13 mouse cellular contexts compared by ENCODE assay signal in the genomic region with DNA sequence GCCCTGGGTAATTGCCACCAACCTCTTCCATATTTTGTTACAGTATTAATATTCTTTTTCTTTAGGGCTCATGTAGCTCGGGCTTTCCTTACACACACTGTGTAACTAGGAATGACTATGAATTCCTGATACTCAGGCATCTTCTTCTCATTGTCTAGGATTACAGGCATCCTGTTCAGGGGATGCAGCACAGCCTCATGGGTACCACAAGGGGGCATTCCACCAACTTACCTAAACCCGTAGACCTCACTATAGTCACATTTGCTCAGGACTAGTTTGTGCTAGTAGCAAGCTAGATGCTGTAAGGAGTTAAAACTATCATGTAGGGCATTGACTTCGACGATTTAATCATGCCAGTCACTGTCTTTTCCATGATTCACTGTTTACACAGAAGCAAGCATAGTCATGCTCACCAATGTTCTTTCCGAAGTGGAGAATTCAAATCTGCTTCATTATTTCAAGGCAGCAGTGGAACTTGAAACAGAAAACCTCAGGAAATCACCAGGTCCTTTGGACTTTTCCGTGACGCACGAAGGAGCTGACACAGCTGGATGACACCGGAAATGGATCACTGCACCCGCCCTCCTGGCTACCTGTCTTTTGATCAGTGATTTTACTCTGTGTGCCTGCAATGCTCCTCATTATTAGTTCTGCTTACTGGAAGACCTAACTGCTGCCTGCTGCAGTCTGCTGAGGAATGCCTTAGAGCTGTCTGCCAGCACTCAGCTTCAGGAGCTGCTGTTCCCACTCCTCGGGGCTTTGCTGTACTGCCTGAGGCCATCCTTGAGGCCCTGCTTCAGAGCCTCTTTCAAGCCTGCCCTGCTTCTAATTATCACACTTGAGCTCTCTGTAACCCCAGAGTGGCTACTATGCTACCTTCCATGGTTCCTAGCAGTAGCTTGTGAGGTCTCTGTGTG.
DNase-seq lines count a peak whose midpoint lies in the region; ATAC-seq and TF ChIP-seq lines count a peak whose summit lies in the region.
"Had no signal": no experiment of that assay in that cellular context is flagged by ENCODE, and none has a peak within 500 bp of the region (broad histone marks: within the 10 kb centered on the region; RNA-seq: fewer than 3 reads in every experiment).

No protein-coding gene starts in this region.

- no peaks in the 10 kb centered on the region for H3K36me3 ChIP-seq in forebrain, postnatal 0 days (ENCODE audit: insufficient read depth)
- H3K36me3 ChIP-seq in forebrain, embryonic 11.5 days (ENCODE audit: control insufficient read depth, insufficient read depth, low read length): no peaks in the 10 kb centered on the region
- H3K36me3 ChIP-seq: embryonic facial prominence, embryonic 12.5 days; heart, embryonic 12.5 days had no signal

- H3K27ac ChIP-seq in forebrain, postnatal 0 days (ENCODE audit: low read depth, low read length): no peak overlapping the region
- H3K27ac ChIP-seq in forebrain, embryonic 11.5 days (ENCODE audit: low read depth, low read length): no peak overlapping the region
- H3K27ac ChIP-seq: embryonic facial prominence, embryonic 12.5 days had no signal

- no peak overlapping the region for H3K4me2 ChIP-seq in forebrain, postnatal 0 days (ENCODE audit: low read depth)
- H3K4me2 ChIP-seq in forebrain, embryonic 11.5 days (ENCODE audit: low read depth, low read length, severe bottlenecking): no peak overlapping the region
- H3K4me2 ChIP-seq: embryonic facial prominence, embryonic 12.5 days; heart, embryonic 12.5 days had no signal

- no peaks in the 10 kb centered on the region for H3K27me3 ChIP-seq in forebrain, postnatal 0 days (ENCODE audit: insufficient read depth, low read length)
- no peaks in the 10 kb centered on the region for H3K27me3 ChIP-seq in forebrain, embryonic 11.5 days (ENCODE audit: control insufficient read depth, insufficient read depth, low read length)
- H3K27me3 ChIP-seq: embryonic facial prominence, embryonic 12.5 days; heart, embryonic 12.5 days had no signal

- WGBS in forebrain, postnatal 0 days: 81% methylated on average over 11 of the region's 11 CpGs
- 85% methylated on average over 11 of the region's 11 CpGs for WGBS in forebrain, embryonic 11.5 days

- TF ChIP-seq CTCF in forebrain, postnatal 0 days (IDR thresholded peaks at IDR 0.05; ENCODE audit: low read depth): peak; percentile 19; the same call in 1 of the 2 replicates

- no peak for DNase-seq in forebrain, postnatal 0 days
- no peak for DNase-seq in forebrain, embryonic 11.5 days (ENCODE audit: low spot score)
- peak; percentile 4 for DNase-seq in 416B (ENCODE audit: low read depth)
- peak; percentile 57 for DNase-seq in ZHBTc4 (ENCODE audit: low read depth, low spot score)
- DNase-seq in kidney, postnatal 14 days: peak; percentile 11
- DNase-seq in ovary, postnatal 14 days (ENCODE audit: low spot score): no peak
- no peak for DNase-seq in ovary, adult 18-20 months (ENCODE audit: low spot score)
- DNase-seq: liver, postnatal 0 days; right cerebral cortex, adult 18-20 months had no signal

- no peak overlapping the region for H3K9ac ChIP-seq in forebrain, postnatal 0 days
- no peak overlapping the region for H3K9ac ChIP-seq in forebrain, embryonic 11.5 days (ENCODE audit: low read length)
- H3K9ac ChIP-seq: embryonic facial prominence, embryonic 12.5 days; heart, embryonic 12.5 days; liver, postnatal 0 days had no signal

- no peaks in the 10 kb centered on the region for H3K4me1 ChIP-seq in forebrain, postnatal 0 days (ENCODE audit: insufficient read depth)
- no peaks in the 10 kb centered on the region for H3K4me1 ChIP-seq in forebrain, embryonic 11.5 days (replicated peaks; ENCODE audit: control insufficient read depth, insufficient read depth, low read length)
- H3K4me1 ChIP-seq: embryonic facial prominence, embryonic 12.5 days; heart, embryonic 12.5 days had no signal

- H3K9me3 ChIP-seq in forebrain, postnatal 0 days (ENCODE audit: low read length): no peaks in the 10 kb centered on the region
- H3K9me3 ChIP-seq in forebrain, embryonic 11.5 days (ENCODE audit: control insufficient read depth, low read length): no peaks in the 10 kb centered on the region
- H3K9me3 ChIP-seq: embryonic facial prominence, embryonic 12.5 days; heart, embryonic 12.5 days had no signal

- ATAC-seq in forebrain, postnatal 0 days: no peak
- ATAC-seq in forebrain, embryonic 11.5 days (replicated peaks; ENCODE audit: low FRiP score): no peak
- ATAC-seq in megakaryocyte progenitor cell, adult 5-6 weeks (replicated peaks; ENCODE audit: poor library complexity): no peak
- ATAC-seq: liver, postnatal 0 days had no signal

- no peak overlapping the region for H3K4me3 ChIP-seq in forebrain, postnatal 0 days (ENCODE audit: low read depth, low read length)
- H3K4me3 ChIP-seq in forebrain, embryonic 11.5 days (ENCODE audit: low read depth, low read length): no peak overlapping the region
- H3K4me3 ChIP-seq: embryonic facial prominence, embryonic 12.5 days; heart, embryonic 12.5 days; myocyte had no signal

Comparison
In these comparisons a context has a peak if more than half of its experiments do, and no peak if none do; other contexts are left out.
1. DNase-seq: peak in 416B (single experiment), ZHBTc4 (single experiment) and kidney, postnatal 14 days (single experiment); none in forebrain, postnatal 0 days (single experiment), forebrain, embryonic 11.5 days (single experiment), ovary, postnatal 14 days (single experiment) and ovary, adult 18-20 months (single experiment).